Mouse (Mus musculus) lung, postnatal 0 days (tissue): ENCODE measurements around the gene Otud3. TPM values are rescaled to one million over a fixed set of nuclear protein-coding genes. Genes with fewer than 3 reads are reported as not detected.

Experiments used
- ATAC-seq: fragments of 200-750 bp; cut with Nextera tagmentation; 2 replicates; pipeline ENCODE4 v1.8.0; 2017; ENCODE audit warnings: moderate library complexity
- DNase-seq: peaks from one replicate; pipeline ENCODE4 v3.0.0-alpha.2; 2016; ENCODE audit warnings: low spot score
- H3K27ac ChIP-seq: fragments of 300-500 bp; sonication (generic); 2 replicates; pipeline ENCODE4 v1.5.1; 2014; ENCODE audit warnings: antibody characterized with exemption, mild to moderate bottlenecking, low read length, mixed read lengths
- H3K27me3 ChIP-seq: fragments of 300-500 bp; sonication (generic); replicated peaks from 2 replicates; pipeline ENCODE4 v1.6.1; 2014; ENCODE audit warnings: low read length, mixed read lengths; ENCODE audit not compliant: insufficient read depth
- H3K36me3 ChIP-seq: fragments of 300-500 bp; sonication (generic); 2 replicates; pipeline ENCODE4 v1.6.1; 2014; ENCODE audit warnings: low read length, mixed read lengths; ENCODE audit not compliant: insufficient read depth
- H3K4me1 ChIP-seq: fragments of 300-500 bp; sonication (generic); 2 replicates; pipeline ENCODE4 v1.6.1; 2014; ENCODE audit warnings: antibody characterized with exemption, low read depth, low read length, mixed read lengths; ENCODE audit not compliant: insufficient read depth
- H3K4me2 ChIP-seq: fragments of 300-500 bp; sonication (generic); replicated peaks from 2 replicates; pipeline ENCODE4 v1.6.1; 2014; ENCODE audit warnings: low read depth, mild to moderate bottlenecking, low read length, moderate library complexity, mixed read lengths
- H3K4me3 ChIP-seq: fragments of 300-500 bp; sonication (generic); 2 replicates; pipeline ENCODE4 v1.5.1; 2014; ENCODE audit warnings: low read depth, low read length
- H3K9ac ChIP-seq: fragments of 300-500 bp; sonication (generic); replicated peaks from 2 replicates; pipeline ENCODE4 v1.6.1; 2014; ENCODE audit warnings: low read depth, mild to moderate bottlenecking
- H3K9me3 ChIP-seq: fragments of 300-500 bp; sonication (generic); 2 replicates; pipeline ENCODE4 v1.6.1; 2016; ENCODE audit warnings: low read length, mixed read lengths
- CTCF ChIP-seq: IDR thresholded peaks from 2 replicates; pipeline ENCODE4 v1.5.1; 2016; ENCODE audit warnings: antibody characterized with exemption, mild to moderate bottlenecking
- EP300 ChIP-seq: IDR thresholded peaks from 2 replicates; pipeline ENCODE4 v1.6.1; 2016; ENCODE audit warnings: antibody characterized with exemption, mild to moderate bottlenecking, control low read depth
- WGBS: fragments of 180-500 bp; shearing (Covaris S2); extraction: QIAGEN DNeasy Blood & Tissue Kit; methylation state at CpG from one replicate; pipeline ENCODE4 v1.1.7; 2014; 5-methylcytosine and 5-hydroxymethylcytosine counted together
- polyA plus RNA-seq: library from polyadenylated mRNA; unstranded; fragments of >200 nt; fragmentation: Nextera tagmentation; extraction: Ambion mirVana; gene quantifications from 2 replicates; pipeline ENCODE4 v1.2.1, GENCODE M21; 2015

The Otud3 gene
- polyA plus RNA-seq, 1 experiment from 2014 or later: 4.0 TPM

GRCm38 (mm10) chr4:138859245-138859644, 54.5 kb downstream of the Otud3 start:
- no peak overlapping the region for H3K4me3 ChIP-seq
- ATAC-seq (peak; percentile 52; the same call in 1 of the 2 replicates), DNase-seq (peak; percentile 47)
- H3K27ac ChIP-seq: no peak overlapping the region
- no peaks in the 10 kb centered on the region for H3K36me3 ChIP-seq
- H3K4me2 ChIP-seq: no peak overlapping the region
- no peaks in the 10 kb centered on the region for H3K27me3 ChIP-seq
- no peak overlapping the region for H3K9ac ChIP-seq
- 18% methylated on average over 9 of the region's 9 CpGs for WGBS
- TF ChIP-seq CTCF (peak; percentile 52), EP300 (no peak)
- H3K4me1 ChIP-seq: no peaks in the 10 kb centered on the region
- no peaks in the 10 kb centered on the region for H3K9me3 ChIP-seq

DNA sequence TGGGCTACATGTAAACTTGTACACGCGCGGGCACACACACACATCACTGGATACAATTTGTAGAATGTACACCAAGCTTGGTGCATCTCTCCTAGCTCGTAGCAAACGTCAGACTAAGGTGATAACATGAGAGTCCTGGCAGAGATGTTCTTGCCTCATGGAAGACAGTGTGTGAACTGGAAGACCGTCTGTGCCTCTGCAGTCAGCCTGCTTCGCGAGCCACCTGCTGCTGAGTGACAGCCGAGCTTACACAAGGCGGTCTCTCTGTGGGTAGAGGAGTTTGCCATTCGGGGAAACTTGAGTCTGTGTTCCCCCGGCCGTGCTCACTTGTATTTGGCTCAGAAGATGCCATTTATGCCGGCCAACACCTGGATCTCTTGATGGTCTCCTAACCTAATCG, 55.3 kb downstream of the Otud3 start:
- no peak for TF ChIP-seq EP300
- TF ChIP-seq CTCF: no peak
- Histone ChIP-seq H3K9ac (no peak overlapping the region), H3K27ac (no peak overlapping the region), H3K27me3 (no peaks in the 10 kb centered on the region), H3K9me3 (no peaks in the 10 kb centered on the region), H3K4me3 (no peak overlapping the region), H3K4me2 (no peak overlapping the region), H3K36me3 (no peaks in the 10 kb centered on the region), H3K4me1 (no peaks in the 10 kb centered on the region)
- no peak for DNase-seq
- WGBS: 73% methylated on average over 15 of the region's 15 CpGs
- ATAC-seq: no peak

GRCm38 (mm10) chr4:138857576-138857975, 56.2 kb downstream of the Otud3 start:
- no peak for DNase-seq

GRCm38 (mm10) chr4:138856491-138856890, 57.3 kb downstream of the Otud3 start:
- WGBS: 18% methylated on average over 7 of the region's 7 CpGs
- no peaks in the 10 kb centered on the region for H3K4me1 ChIP-seq
- no peak overlapping the region for H3K4me3 ChIP-seq
- no peaks in the 10 kb centered on the region for H3K27me3 ChIP-seq
- no peaks in the 10 kb centered on the region for H3K9me3 ChIP-seq
- TF ChIP-seq EP300 (no peak), CTCF (peak; percentile 100)
- H3K27ac ChIP-seq: no peak overlapping the region
- DNase-seq (peak; percentile 79), ATAC-seq (peak; percentile 37; the same call in 1 of the 2 replicates)
- H3K36me3 ChIP-seq: no peaks in the 10 kb centered on the region
- H3K4me2 ChIP-seq: no peak overlapping the region
- H3K9ac ChIP-seq: no peak overlapping the region

More at GRCm38 (mm10) chr4:138857576-138857975, 56.2 kb downstream of the Otud3 start:
- ATAC-seq: no peak
- H3K9ac ChIP-seq: no peak overlapping the region
- no peak overlapping the region for H3K4me3 ChIP-seq
- no peaks in the 10 kb centered on the region for H3K27me3 ChIP-seq
- 66% methylated on average over 10 of the region's 10 CpGs for WGBS
- H3K4me1 ChIP-seq: no peaks in the 10 kb centered on the region
- H3K36me3 ChIP-seq: no peaks in the 10 kb centered on the region
- TF ChIP-seq CTCF (no peak), EP300 (no peak)
- H3K9me3 ChIP-seq: no peaks in the 10 kb centered on the region
- H3K27ac ChIP-seq: no peak overlapping the region
- no peak overlapping the region for H3K4me2 ChIP-seq

DNA sequence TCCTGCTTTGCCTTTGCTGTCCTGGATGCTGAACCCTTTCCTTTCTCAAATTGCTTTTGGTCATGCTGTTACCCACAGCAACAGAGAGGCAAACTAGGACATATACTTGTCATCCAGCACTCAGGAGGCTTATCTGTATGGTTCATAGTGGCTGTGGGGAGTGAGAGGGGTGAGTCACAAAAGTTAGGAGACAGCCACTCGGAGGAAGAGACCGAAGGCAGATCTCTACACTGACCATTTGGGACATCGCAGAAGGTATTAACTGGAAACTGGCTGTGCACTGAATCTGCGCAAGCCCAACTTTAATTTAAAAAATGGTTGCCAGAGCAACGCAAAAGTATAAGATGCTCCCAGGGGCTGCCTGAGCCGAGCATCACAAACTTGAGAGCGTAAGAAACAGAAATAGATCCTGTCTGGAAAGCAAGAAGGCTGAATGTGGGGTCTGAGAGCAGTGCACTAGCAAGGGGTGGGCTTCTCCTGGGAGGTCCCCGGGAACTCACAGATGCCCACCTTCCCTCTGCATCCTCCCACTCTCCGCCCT, 58.6 kb downstream of the Otud3 start:
- Histone ChIP-seq H3K4me2 (no peak overlapping the region), H3K4me1 (no peaks in the 10 kb centered on the region), H3K9me3 (no peaks in the 10 kb centered on the region), H3K4me3 (no peak overlapping the region), H3K9ac (no peak overlapping the region), H3K36me3 (no peaks in the 10 kb centered on the region), H3K27me3 (no peaks in the 10 kb centered on the region), H3K27ac (no peak overlapping the region)
- DNase-seq (no peak), ATAC-seq (no peak)
- 77% methylated on average over 9 of the region's 9 CpGs for WGBS
- no peak for TF ChIP-seq EP300
- TF ChIP-seq CTCF: no peak

DNA sequence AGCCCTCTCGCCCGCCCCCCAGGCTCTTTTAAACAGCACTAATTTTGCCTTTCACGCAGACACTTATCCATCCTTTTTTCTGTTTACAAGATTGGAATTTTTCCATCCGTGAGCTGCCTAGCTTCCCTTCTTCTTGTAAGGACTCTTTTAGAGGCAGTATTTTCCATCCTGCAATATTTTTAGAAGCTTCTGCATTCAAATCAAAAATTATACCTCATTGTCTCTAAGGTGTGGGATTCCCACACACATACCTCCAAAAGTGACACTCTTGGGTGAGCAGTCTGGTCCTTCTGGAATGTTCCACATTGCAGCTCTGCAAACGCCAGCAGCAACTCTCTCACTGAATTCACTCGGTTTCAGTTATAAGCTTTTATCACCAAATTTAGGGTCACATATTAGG, 60.8 kb downstream of the Otud3 start:
- Histone ChIP-seq H3K9me3 (no peaks in the 10 kb centered on the region), H3K4me3 (no peak overlapping the region), H3K4me2 (no peak overlapping the region), H3K36me3 (no peaks in the 10 kb centered on the region), H3K27me3 (no peaks in the 10 kb centered on the region), H3K4me1 (no peaks in the 10 kb centered on the region), H3K9ac (no peak overlapping the region), H3K27ac (no peak overlapping the region)
- DNase-seq (no peak), ATAC-seq (no peak)
- 59% methylated on average over 6 of the region's 6 CpGs for WGBS
- no peak for TF ChIP-seq EP300
- no peak for TF ChIP-seq CTCF

GRCm38 (mm10) chr4:138851463-138851862, 62.3 kb downstream of the Otud3 start:
- ATAC-seq: 0 out of 2 replicates have a peak, but pooled peaks have one; percentile 25
- no peaks in the 10 kb centered on the region for H3K27me3 ChIP-seq
- H3K36me3 ChIP-seq: no peaks in the 10 kb centered on the region
- H3K4me2 ChIP-seq: no peak overlapping the region
- no peak for TF ChIP-seq EP300
- peak; percentile 98 for TF ChIP-seq CTCF
- H3K27ac ChIP-seq: no peak overlapping the region
- no peaks in the 10 kb centered on the region for H3K9me3 ChIP-seq
- H3K9ac ChIP-seq: no peak overlapping the region
- DNase-seq: peak; percentile 78
- H3K4me3 ChIP-seq: no peak overlapping the region
- WGBS: under 1% methylated on average over 4 of the region's 4 CpGs
- H3K4me1 ChIP-seq: no peaks in the 10 kb centered on the region

Other genes starting within 250 kb of the Otud3 start
- gene Pla2g2c, start 189.2 kb downstream of the Otud3 start, polyA plus RNA-seq: 0.43 and 0.53 TPM in 2 replicates
- gene Ubxn10, start 176.8 kb downstream of the Otud3 start, polyA plus RNA-seq: 10.1 and 11.7 TPM in 2 replicates
- gene Pla2g2f, start 156.3 kb downstream of the Otud3 start, polyA plus RNA-seq: not detected in 2 replicates
- not detected in 2 replicates for gene Pla2g2d, start 138.2 kb downstream of the Otud3 start, polyA plus RNA-seq
- gene Pla2g5, start 50.5 kb downstream of the Otud3 start, polyA plus RNA-seq: 0.29 TPM in 1 of 2 replicates, not detected in the other
- gene Gm13030, start 40.0 kb downstream of the Otud3 start, polyA plus RNA-seq: not detected in 2 replicates
- not detected in 2 replicates for gene Pla2g2e, start 36.0 kb downstream of the Otud3 start, polyA plus RNA-seq
- 17.9 and 21.6 TPM in 2 replicates for gene Rnf186, start 53.2 kb upstream of the Otud3 start, polyA plus RNA-seq
- 8.3 and 8.5 TPM in 2 replicates for gene Tmco4, start 58.9 kb upstream of the Otud3 start, polyA plus RNA-seq
- not detected in 2 replicates for gene Htr6, start 161.6 kb upstream of the Otud3 start, polyA plus RNA-seq
- gene Nbl1, start 179.0 kb upstream of the Otud3 start, polyA plus RNA-seq: 141 and 151 TPM in 2 replicates
- 474 and 487 TPM in 2 replicates for gene Minos1, start 217.2 kb upstream of the Otud3 start, polyA plus RNA-seq